Mouse (Mus musculus): ENCODE data around the gene Qrich1. TPM values are rescaled to one million over a fixed set of nuclear protein-coding genes. Genes with fewer than 3 reads are reported as not detected.

The Qrich1 gene
- polyA plus RNA-seq, 1 experiment from 2014 or later: 156 TPM

GRCm38 (mm10) chr9:108574921-108575320 is 58.3 kb downstream of the Qrich1 start:
- Histone ChIP-seq H3K4me2 (no peak overlapping the region), H3K4me3 (replicated peaks) (no peak overlapping the region)
- 89% methylated on average over 12 of the region's 12 CpGs for WGBS

GRCm38 (mm10) chr9:108575321-108576297 is 59.0 kb downstream of the Qrich1 start:
- Histone ChIP-seq H3K9me3 (no peaks in the 10 kb centered on the region), H3K4me3 (replicated peaks) (0 out of 2 replicates have a peak overlapping the region, but pooled peaks have one; percentile 86), H3K36me3 (peaks cover 65% of the 10 kb centered on the region), H3K4me2 (peak overlapping the region; percentile 20), H3K9ac (replicated peaks) (no peak overlapping the region; the same call in 1 of the 2 replicates), H3K27ac (no peak overlapping the region), H3K27me3 (no peaks in the 10 kb centered on the region), H3K4me1 (replicated peaks) (peaks cover 58% of the 10 kb centered on the region)
- no peak for ATAC-seq (ENCODE audit: insufficient number of reproducible peaks, insufficient read depth, low FRiP score, low TSS enrichment, low read depth)
- WGBS: 85% methylated on average over 37 of the region's 37 CpGs

More at GRCm38 (mm10) chr9:108574921-108575320, 58.3 kb downstream of the Qrich1 start:
- no peak overlapping the region for H3K27ac ChIP-seq
- H3K9ac ChIP-seq (replicated peaks): no peak overlapping the region; the same call in 1 of the 2 replicates
- no peaks in the 10 kb centered on the region for H3K9me3 ChIP-seq
- no peak for ATAC-seq (ENCODE audit: insufficient number of reproducible peaks, insufficient read depth, low FRiP score, low TSS enrichment, low read depth)
- H3K36me3 ChIP-seq: peaks cover 65% of the 10 kb centered on the region
- peaks cover 64% of the 10 kb centered on the region for H3K4me1 ChIP-seq (replicated peaks)
- no peaks in the 10 kb centered on the region for H3K27me3 ChIP-seq

- WGBS: 64% methylated on average over 6 of the region's 6 CpGs
- no peaks in the 10 kb centered on the region for H3K9me3 ChIP-seq
- H3K4me2 ChIP-seq: peak overlapping the region; percentile 90
- peak overlapping the region; percentile 95; the same call in 1 of the 2 replicates for H3K9ac ChIP-seq (replicated peaks)
- no peak for ATAC-seq (ENCODE audit: insufficient number of reproducible peaks, insufficient read depth, low FRiP score, low TSS enrichment, low read depth)
- no peaks in the 10 kb centered on the region for H3K27me3 ChIP-seq
- H3K4me1 ChIP-seq (replicated peaks): peaks cover 56% of the 10 kb centered on the region
- H3K36me3 ChIP-seq: peaks cover 55% of the 10 kb centered on the region
- peak overlapping the region; percentile 86 for H3K4me3 ChIP-seq (replicated peaks)
- H3K27ac ChIP-seq: peak overlapping the region; percentile 29; the same call in 1 of the 2 replicates
These were observed 60.4 kb downstream of the Qrich1 start for GRCm38 (mm10) chr9:108577025-108577424.

- no peak for ATAC-seq (ENCODE audit: insufficient number of reproducible peaks, insufficient read depth, low FRiP score, low TSS enrichment, low read depth)
- peak overlapping the region; percentile 97 for H3K27ac ChIP-seq
- H3K27me3 ChIP-seq: no peaks in the 10 kb centered on the region
- under 1% methylated on average over 24 of the region's 24 CpGs for whole genome bisulfite sequencing
- peaks cover 47% of the 10 kb centered on the region for H3K36me3 ChIP-seq
- no peaks in the 10 kb centered on the region for H3K9me3 ChIP-seq
- H3K4me2 ChIP-seq: peak overlapping the region; percentile 90
- H3K4me3 ChIP-seq (replicated peaks): peak overlapping the region; percentile 86
- peaks cover 56% of the 10 kb centered on the region for H3K4me1 ChIP-seq (replicated peaks)
- peak overlapping the region; percentile 95 for H3K9ac ChIP-seq (replicated peaks)
These were observed 61.4 kb downstream of the Qrich1 start for GRCm38 (mm10) chr9:108577934-108578544.

- H3K9ac ChIP-seq (replicated peaks): peak within 1 kb of the TSS; percentile 95
- H3K4me2 ChIP-seq: peak within 1 kb of the TSS; percentile 90
- H3K9me3 ChIP-seq: no peaks in the 10 kb centered on the region
- H3K4me1 ChIP-seq (replicated peaks): peaks cover 52% of the 10 kb centered on the region
- peak within 1 kb of the TSS; percentile 86 for H3K4me3 ChIP-seq (replicated peaks)
- peak within 1 kb of the TSS; percentile 97 for H3K27ac ChIP-seq
- peaks cover 40% of the 10 kb centered on the region for H3K36me3 ChIP-seq
- 5% methylated on average over 51 of the region's 51 CpGs for WGBS
- no peaks in the 10 kb centered on the region for H3K27me3 ChIP-seq
- ATAC-seq (ENCODE audit: insufficient number of reproducible peaks, insufficient read depth, low FRiP score, low TSS enrichment, low read depth): peak; percentile 96
These were observed 62.1 kb downstream of the Qrich1 start, which contains the start of gene Wdr6 for GRCm38 (mm10) chr9:108578545-108579343. Gene Wdr6 (minus strand): TSS chr9:108578739.

- Histone ChIP-seq H3K36me3 (peaks cover 34% of the 10 kb centered on the region), H3K4me3 (replicated peaks) (peak overlapping the region; percentile 86), H3K4me1 (replicated peaks) (peaks cover 47% of the 10 kb centered on the region), H3K9ac (replicated peaks) (peak overlapping the region; percentile 95), H3K27me3 (no peaks in the 10 kb centered on the region), H3K4me2 (peak overlapping the region; percentile 90), H3K27ac (peak overlapping the region; percentile 97), H3K9me3 (no peaks in the 10 kb centered on the region)
- WGBS: 61% methylated on average over 5 of the region's 5 CpGs
- ATAC-seq (ENCODE audit: insufficient number of reproducible peaks, insufficient read depth, low FRiP score, low TSS enrichment, low read depth): no peak
These were observed 62.7 kb downstream of the Qrich1 start for GRCm38 (mm10) chr9:108579344-108579690.

GRCm38 (mm10) chr9:108587571-108588180 is 71.1 kb downstream of the Qrich1 start:
- Histone ChIP-seq H3K9me3 (no peaks in the 10 kb centered on the region), H3K9ac (replicated peaks) (peak overlapping the region; percentile 54), H3K27ac (peak overlapping the region; percentile 93), H3K4me1 (replicated peaks) (peaks cover 29% of the 10 kb centered on the region), H3K4me2 (peak overlapping the region; percentile 58), H3K4me3 (replicated peaks) (peak overlapping the region; percentile 25; the same call in 1 of the 2 replicates), H3K36me3 (0 out of 2 replicates have a peak, but pooled peaks cover 3% of the 10 kb centered on the region), H3K27me3 (no peaks in the 10 kb centered on the region)
- WGBS: under 1% methylated on average over 14 of the region's 14 CpGs
- peak; percentile 95 for ATAC-seq (ENCODE audit: insufficient number of reproducible peaks, insufficient read depth, low FRiP score, low TSS enrichment, low read depth)

- Histone ChIP-seq H3K36me3 (peaks cover 7% of the 10 kb centered on the region; the same call in 1 of the 2 replicates), H3K9me3 (no peaks in the 10 kb centered on the region), H3K27me3 (no peaks in the 10 kb centered on the region), H3K27ac (peak overlapping the region; percentile 41; the same call in 1 of the 2 replicates), H3K9ac (replicated peaks) (no peak overlapping the region), H3K4me1 (replicated peaks) (peaks cover 29% of the 10 kb centered on the region), H3K4me3 (replicated peaks) (no peak overlapping the region), H3K4me2 (no peak overlapping the region)
- no peak for ATAC-seq (ENCODE audit: insufficient number of reproducible peaks, insufficient read depth, low FRiP score, low TSS enrichment, low read depth)
- WGBS: 64% methylated on average over 5 of the region's 5 CpGs
These were observed 72.6 kb downstream of the Qrich1 start for GRCm38 (mm10) chr9:108589229-108589628.

- Histone ChIP-seq H3K4me3 (replicated peaks) (no peak overlapping the region), H3K9me3 (no peaks in the 10 kb centered on the region), H3K36me3 (peaks cover 7% of the 10 kb centered on the region; the same call in 1 of the 2 replicates), H3K27me3 (no peaks in the 10 kb centered on the region), H3K9ac (replicated peaks) (no peak overlapping the region), H3K4me1 (replicated peaks) (peaks cover 32% of the 10 kb centered on the region), H3K27ac (no peak overlapping the region), H3K4me2 (no peak overlapping the region)
- ATAC-seq (ENCODE audit: insufficient number of reproducible peaks, insufficient read depth, low FRiP score, low TSS enrichment, low read depth): no peak
- WGBS: 88% methylated on average over 4 of the region's 4 CpGs
These were observed 74.9 kb downstream of the Qrich1 start for GRCm38 (mm10) chr9:108591462-108591861.

- Histone ChIP-seq H3K4me1 (replicated peaks) (peaks cover 17% of the 10 kb centered on the region), H3K27ac (no peak overlapping the region), H3K36me3 (peaks cover 7% of the 10 kb centered on the region; the same call in 1 of the 2 replicates), H3K27me3 (no peaks in the 10 kb centered on the region), H3K4me3 (replicated peaks) (no peak overlapping the region), H3K9ac (replicated peaks) (no peak overlapping the region), H3K4me2 (no peak overlapping the region), H3K9me3 (no peaks in the 10 kb centered on the region)
- no peak for ATAC-seq (ENCODE audit: insufficient number of reproducible peaks, insufficient read depth, low FRiP score, low TSS enrichment, low read depth)
- WGBS: 79% methylated on average over 3 of the region's 3 CpGs
These were observed 77.7 kb downstream of the Qrich1 start for GRCm38 (mm10) chr9:108594354-108594753.
